Mouse (Mus musculus) heart, postnatal 0 days (tissue): ENCODE results near the gene Cherp.

Experiments used
- CTCF ChIP-seq: IDR thresholded peaks from 2 replicates; pipeline ENCODE4 v1.5.1; 2016; ENCODE audit warnings: antibody characterized with exemption, control low read depth, low read depth
- EP300 ChIP-seq: IDR thresholded peaks from 2 replicates; pipeline ENCODE4 v1.6.1; 2016; ENCODE audit warnings: antibody characterized with exemption, low read depth

- no peak for TF ChIP-seq CTCF
- TF ChIP-seq EP300, result no peak
These were observed 46.9 kb upstream of the Cherp start for GRCm38 (mm10) chr8:72521888-72522287.
